Mouse (Mus musculus) heart, postnatal 4 days (tissue): ENCODE measurements around the gene Sgms2. TPM values are rescaled to one million over a fixed set of nuclear protein-coding genes. Genes with fewer than 3 reads are reported as not detected.

Experiments
- DNase-seq: peaks from one replicate; pipeline ENCODE4 v3.0.0; 2021
- total RNA-seq, 2 experiments: library from RNA; stranded (reverse); gene quantifications; 2 replicates each; pipeline ENCODE4 v1.2.3; 2021

Sgms2 gene
- total RNA-seq, 2 experiments from 2014 or later, result 6.3 to 6.9 TPM

DNA sequence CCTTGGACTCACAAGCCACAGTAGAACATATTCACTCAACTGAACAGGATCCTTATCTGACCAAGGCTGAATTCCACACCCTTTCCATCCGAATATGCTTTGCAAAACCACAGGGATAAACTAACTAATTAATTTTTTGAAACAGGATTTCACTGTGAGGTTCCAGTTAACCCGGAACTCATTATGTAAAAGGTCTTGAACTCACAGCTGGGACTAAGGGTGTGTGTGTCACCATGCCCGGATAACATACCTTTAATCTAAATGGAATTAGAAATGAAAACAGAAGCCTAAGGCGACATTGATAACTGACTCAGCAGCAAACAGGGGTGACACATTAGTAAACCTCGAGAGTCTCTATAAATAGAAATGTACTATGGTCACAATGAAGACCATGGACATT is 5.8 kb downstream of the Sgms2 start:
- DNase-seq, result no peak

GRCm38 (mm10) chr3:131483650-131484049 is 7.6 kb downstream of the Sgms2 start:
- no peak for DNase-seq

- DNase-seq, result no peak
These were observed 9.1 kb downstream of the Sgms2 start for GRCm38 (mm10) chr3:131481976-131482712.

GRCm38 (mm10) chr3:131480659-131481058 is 10.6 kb downstream of the Sgms2 start:
- DNase-seq, result no peak

DNA sequence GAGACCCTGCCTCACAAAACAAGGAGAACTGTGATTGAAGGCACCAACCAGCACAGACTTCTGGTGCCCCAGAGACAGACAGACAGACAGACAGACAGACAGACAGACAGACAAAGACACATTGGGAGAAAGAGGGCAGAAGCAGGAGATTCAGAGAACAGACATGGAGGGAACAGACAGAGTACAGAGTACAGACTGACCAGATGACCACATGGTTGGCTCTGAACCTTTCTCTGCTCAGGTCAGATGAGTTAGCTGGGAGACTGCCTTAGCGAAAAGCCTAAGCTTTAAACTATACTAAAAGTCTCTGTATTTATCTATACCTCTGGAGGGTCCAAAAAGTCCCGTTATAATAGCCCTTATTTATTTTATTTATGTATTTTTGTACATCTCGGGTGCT is 11.8 kb downstream of the Sgms2 start:
- DNase-seq, result no peak

GRCm38 (mm10) chr3:131476002-131476401 is 15.2 kb downstream of the Sgms2 start:
- DNase-seq, result no peak

- DNase-seq, result no peak
These were observed 16.7 kb downstream of the Sgms2 start for GRCm38 (mm10) chr3:131474526-131474925.

- no peak for DNase-seq
These were observed 17.7 kb downstream of the Sgms2 start for GRCm38 (mm10) chr3:131473496-131473895.

DNA sequence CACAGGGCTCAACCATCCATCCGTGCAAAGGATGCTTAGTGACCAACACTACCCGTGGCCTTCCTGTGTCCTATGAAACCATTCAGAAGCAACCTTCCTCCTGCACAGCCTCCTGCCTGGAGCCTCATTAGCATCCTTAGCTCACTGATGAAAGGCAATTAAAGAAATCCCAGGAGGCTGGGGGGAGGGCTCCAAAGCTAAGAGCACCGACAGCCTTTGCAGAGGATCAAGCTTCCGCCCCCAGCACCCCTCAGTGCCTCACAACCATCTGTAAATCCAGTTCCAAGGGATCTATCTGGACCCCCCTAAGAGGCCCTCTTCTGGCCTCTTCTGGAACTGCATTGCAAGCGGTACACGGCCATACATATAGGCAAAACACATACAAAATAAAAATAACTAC is 19.4 kb downstream of the Sgms2 start:
- DNase-seq, result no peak

DNA sequence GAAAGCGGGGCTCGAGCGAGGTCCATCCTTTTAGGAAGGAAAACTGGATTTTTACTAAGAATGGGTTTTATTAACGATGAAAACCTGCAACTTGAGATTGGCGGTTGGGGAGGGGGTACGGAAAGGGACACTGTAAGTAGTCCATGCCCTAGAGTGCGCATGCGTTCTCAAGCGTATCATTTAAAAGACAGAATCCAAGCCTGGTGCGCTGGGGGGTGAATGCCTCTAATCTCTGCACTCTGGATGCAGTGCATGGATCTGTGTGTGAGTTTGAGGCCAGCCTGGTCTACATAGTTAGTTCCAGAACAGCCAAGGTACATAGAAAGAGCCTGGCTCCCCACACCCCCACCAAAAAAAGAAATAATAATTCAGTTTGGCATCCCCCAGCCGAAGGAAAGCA is 19.8 kb downstream of the Sgms2 start:
- DNase-seq, result no peak

DNA sequence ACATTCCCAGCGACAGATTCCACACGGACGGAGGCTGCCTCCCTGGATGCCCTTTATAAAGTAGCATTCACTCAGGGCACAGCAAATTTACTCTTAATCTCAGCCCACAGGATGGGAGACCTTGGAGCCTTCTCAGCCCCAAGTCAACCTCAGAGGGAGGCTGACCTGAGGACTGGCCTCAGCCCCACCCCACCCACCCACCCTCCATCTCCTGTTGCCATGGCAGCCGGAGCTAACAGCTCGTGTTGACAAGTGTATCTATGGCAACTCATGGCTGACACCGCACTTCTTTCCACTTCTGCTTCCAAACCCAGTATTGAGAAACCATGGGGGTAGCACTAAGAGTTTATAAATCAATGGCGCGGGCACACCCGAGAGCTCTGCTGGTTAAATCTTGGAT is 20.4 kb downstream of the Sgms2 start:
- DNase-seq, result no peak

- DNase-seq, result no peak
These were observed 21.6 kb downstream of the Sgms2 start for GRCm38 (mm10) chr3:131469636-131470035.

GRCm38 (mm10) chr3:131466371-131466770 is 24.8 kb downstream of the Sgms2 start:
- no peak for DNase-seq

DNA sequence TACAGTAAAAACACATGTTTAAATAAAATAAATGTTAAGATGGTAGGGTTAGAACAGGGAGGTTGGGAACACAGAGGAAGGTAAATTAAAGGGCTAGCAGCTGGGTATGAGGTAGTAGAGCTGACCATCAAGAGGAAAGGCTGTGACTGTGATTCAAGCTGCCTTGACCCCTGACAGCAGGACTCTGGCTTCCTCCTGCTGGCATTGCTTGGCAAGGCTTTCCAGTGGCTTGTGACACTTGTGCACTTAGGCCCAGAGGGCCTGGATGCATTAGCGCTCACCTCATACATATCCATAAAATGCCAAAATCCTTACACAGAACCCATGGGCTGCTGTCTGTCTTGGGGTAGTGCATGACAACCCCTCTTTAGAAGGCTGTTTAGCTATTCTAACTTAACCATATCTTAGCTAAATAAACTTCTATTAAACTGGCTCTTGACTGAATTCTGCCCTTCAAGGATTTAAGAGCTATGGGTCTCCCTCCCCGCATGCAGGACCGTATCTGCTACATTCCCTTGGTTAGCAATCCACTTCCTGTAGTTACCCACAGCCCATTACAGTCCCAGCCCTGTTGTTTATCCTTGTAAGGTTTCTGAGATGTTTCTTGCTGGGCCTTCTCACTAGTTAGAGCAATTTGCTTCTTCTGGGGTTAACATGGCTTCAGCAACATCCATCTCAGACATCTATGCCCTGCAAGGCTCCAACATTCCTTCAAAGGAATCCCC is 25.5 kb downstream of the Sgms2 start:
- DNase-seq, result no peak

GRCm38 (mm10) chr3:131372996-131373395 is 118.2 kb downstream of the Sgms2 start:
- DNase-seq, result no peak

- no peak for DNase-seq
These were observed 122.5 kb downstream of the Sgms2 start for GRCm38 (mm10) chr3:131368678-131369077.

DNA sequence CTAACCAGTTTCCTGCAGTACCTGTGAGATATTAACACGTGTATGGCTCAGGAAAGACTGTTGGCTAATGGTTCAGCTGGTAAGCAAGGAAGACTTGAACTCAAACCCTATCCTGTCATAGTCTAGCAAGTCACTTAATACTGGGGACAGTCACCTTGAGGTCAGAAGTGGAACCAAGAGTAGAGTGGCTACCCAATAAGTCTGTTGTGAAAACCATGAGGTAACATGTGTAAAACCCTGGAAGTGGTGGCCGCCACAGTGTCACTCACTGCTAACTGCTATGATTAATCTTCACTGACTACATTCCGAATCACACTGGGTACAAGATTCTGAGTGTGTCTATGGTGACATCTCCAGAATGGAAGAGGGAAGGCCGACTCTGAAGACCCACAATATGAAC is 123.8 kb downstream of the Sgms2 start:
- no peak for DNase-seq

GRCm38 (mm10) chr3:131364632-131365446 is 126.4 kb downstream of the Sgms2 start:
- DNase-seq, result peak; percentile 32

DNA sequence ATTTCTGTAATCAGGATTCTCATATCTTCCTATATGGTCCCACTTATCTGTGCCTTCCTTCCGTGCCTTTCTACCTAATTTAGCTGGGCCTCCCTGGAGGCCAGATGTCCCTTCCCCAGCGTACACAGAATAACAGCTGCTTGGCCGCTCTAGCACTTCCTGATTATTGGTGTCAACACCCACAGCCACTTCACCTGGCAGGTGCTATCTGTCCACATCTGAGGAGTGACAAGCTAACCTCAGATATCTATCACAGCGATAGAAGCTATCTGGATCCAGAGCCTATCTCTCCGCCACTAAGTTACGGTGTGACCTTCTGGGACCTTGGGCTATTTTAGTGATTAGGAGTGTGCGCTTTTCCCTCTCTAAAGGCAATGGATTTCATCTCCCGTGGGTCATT is 127.0 kb downstream of the Sgms2 start:
- DNase-seq, result no peak

GRCm38 (mm10) chr3:131363602-131364001 is 127.6 kb downstream of the Sgms2 start:
- DNase-seq, result peak; percentile 14

DNA sequence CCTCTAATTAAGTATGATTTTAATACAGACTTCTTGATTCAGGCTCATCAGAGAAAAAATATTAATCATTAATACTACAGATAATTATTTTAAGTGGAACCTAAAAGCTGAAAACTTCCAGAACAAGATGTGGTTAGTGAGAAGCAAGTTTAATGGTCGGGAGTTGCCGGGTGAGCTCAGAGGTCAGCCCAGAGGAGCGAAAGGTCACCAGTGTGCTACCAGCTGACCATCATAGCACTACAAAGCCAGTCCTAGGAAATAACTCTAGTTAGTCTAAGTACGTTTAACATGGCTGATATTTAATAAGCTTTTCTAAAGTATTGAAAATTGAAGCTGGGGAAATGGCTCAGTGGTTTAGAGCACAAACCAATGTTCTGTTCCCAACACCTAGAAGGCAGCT is 129.3 kb downstream of the Sgms2 start:
- no peak for DNase-seq

- no peak for DNase-seq
These were observed 132.2 kb downstream of the Sgms2 start for GRCm38 (mm10) chr3:131359011-131359410.

DNA sequence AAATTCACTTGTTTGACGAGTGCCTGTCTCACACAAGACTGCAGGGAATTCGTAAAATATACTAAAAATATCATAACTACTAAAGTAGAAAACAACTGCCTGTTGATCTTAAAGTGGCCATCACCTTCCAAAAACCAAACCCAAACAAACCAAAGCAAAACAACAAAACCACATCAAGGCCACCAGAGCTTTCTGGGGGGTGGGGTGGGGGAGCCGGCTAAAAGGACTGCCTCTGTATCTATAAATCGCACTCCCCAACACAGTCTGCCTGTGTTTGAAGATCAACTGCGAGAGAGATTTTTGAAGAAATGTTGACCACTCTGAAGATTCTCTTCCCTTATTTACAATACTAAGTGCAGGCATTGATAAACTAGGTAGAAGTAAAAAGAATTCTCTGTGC is 133.0 kb downstream of the Sgms2 start:
- no peak for DNase-seq
